ENCODE assay signal across 9 mouse cellular contexts in the genomic region with DNA sequence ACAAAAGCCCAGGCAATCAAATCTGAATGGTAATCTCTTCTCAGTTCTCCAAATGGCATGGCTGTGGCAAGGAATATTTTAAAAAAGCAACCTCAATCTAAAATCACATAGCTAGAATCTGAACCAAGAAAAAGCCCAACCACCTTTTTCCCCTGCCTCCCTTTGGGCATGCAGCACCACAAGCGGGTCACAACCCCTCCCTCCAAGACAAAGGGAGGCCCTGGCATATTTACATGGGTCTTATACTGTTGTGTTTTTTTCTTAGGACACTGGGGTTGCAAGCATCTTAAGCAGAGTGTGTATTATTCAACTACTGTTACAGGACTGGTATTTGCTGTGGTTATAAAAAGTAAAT. TPM values are rescaled to one million over a fixed set of nuclear protein-coding genes. Genes with fewer than 3 reads are reported as not detected.
A peak's percentile ranks its signal among the peaks of the same experiment; 100 is the strongest.
DNase-seq lines count a peak whose midpoint lies in the region; ATAC-seq and TF ChIP-seq lines count a peak whose summit lies in the region.
"Had no signal": no experiment of that assay in that cellular context is flagged by ENCODE, and none has a peak within 500 bp of the region (broad histone marks: within the 10 kb centered on the region; RNA-seq: fewer than 3 reads in every experiment).

No protein-coding gene starts in this region.

- no peaks in the 10 kb centered on the region; the same call in 1 of the 2 replicates for H3K9me3 ChIP-seq in forebrain, embryonic 13.5 days (replicated peaks)
- peaks cover 4% of the 10 kb centered on the region; the same call in 1 of the 2 replicates for H3K9me3 ChIP-seq in intestine, embryonic 15.5 days
- H3K9me3 ChIP-seq in midbrain, embryonic 16.5 days (replicated peaks; ENCODE audit: control insufficient read depth, low read length, poor library complexity, severe bottlenecking): no peaks in the 10 kb centered on the region

- H3K9ac ChIP-seq in forebrain, embryonic 13.5 days: no peak overlapping the region
- no peak overlapping the region for H3K9ac ChIP-seq in intestine, embryonic 15.5 days
- H3K9ac ChIP-seq in midbrain, embryonic 16.5 days (ENCODE audit: low read depth, low read length): no peak overlapping the region

- no peak for ATAC-seq in forebrain, embryonic 13.5 days
- peak; percentile 58; the same call in 1 of the 2 replicates for ATAC-seq in intestine, embryonic 15.5 days
- ATAC-seq in midbrain, embryonic 16.5 days: no peak
- ATAC-seq in cerebellum, adult (ENCODE audit: insufficient number of reproducible peaks, low FRiP score, low TSS enrichment): no peak
- ATAC-seq in monocyte, adult 5-6 weeks (replicated peaks; ENCODE audit: insufficient number of reproducible peaks, low FRiP score, low TSS enrichment, poor library complexity, severe bottlenecking): no peak

- H3K4me2 ChIP-seq in forebrain, embryonic 13.5 days: no peak overlapping the region
- H3K4me2 ChIP-seq in intestine, embryonic 15.5 days (replicated peaks): no peak overlapping the region
- no peak overlapping the region for H3K4me2 ChIP-seq in midbrain, embryonic 16.5 days (ENCODE audit: low read length)

- no peak for DNase-seq in layer of hippocampus, adult 2 months (ENCODE audit: low spot score in 2 of 2)
- DNase-seq in layer of hippocampus, postnatal 10 days (ENCODE audit: low spot score in 2 of 2): no peak
- no peak for DNase-seq in frontal cortex, postnatal 14 days (ENCODE audit: low spot score in 2 of 2)

- no peaks in the 10 kb centered on the region for H3K27me3 ChIP-seq in forebrain, embryonic 13.5 days
- no peaks in the 10 kb centered on the region for H3K27me3 ChIP-seq in intestine, embryonic 15.5 days (replicated peaks)
- no peaks in the 10 kb centered on the region for H3K27me3 ChIP-seq in midbrain, embryonic 16.5 days (ENCODE audit: control insufficient read depth, insufficient read depth, low read depth, low read length)

- peak overlapping the region; percentile 40 for H3K27ac ChIP-seq in layer of hippocampus, adult 2 months
- H3K27ac ChIP-seq in forebrain, embryonic 13.5 days: peak overlapping the region; percentile 32; the same call in 1 of the 2 replicates
- H3K27ac ChIP-seq in intestine, embryonic 15.5 days: peak overlapping the region; percentile 58; the same call in 1 of the 2 replicates
- H3K27ac ChIP-seq in midbrain, embryonic 16.5 days (ENCODE audit: low read length): peak overlapping the region; percentile 26

- peaks cover 54% of the 10 kb centered on the region for H3K36me3 ChIP-seq in forebrain, embryonic 13.5 days (ENCODE audit: poor library complexity, severe bottlenecking)
- peaks cover 30% of the 10 kb centered on the region for H3K36me3 ChIP-seq in intestine, embryonic 15.5 days
- peaks cover 37% of the 10 kb centered on the region for H3K36me3 ChIP-seq in midbrain, embryonic 16.5 days (ENCODE audit: control insufficient read depth, insufficient read depth, low read length)

- H3K4me1 ChIP-seq in forebrain, embryonic 13.5 days: no peaks in the 10 kb centered on the region
- 0 out of 2 replicates have a peak, but pooled peaks cover 4% of the 10 kb centered on the region for H3K4me1 ChIP-seq in intestine, embryonic 15.5 days (replicated peaks)
- H3K4me1 ChIP-seq in midbrain, embryonic 16.5 days (ENCODE audit: control insufficient read depth, insufficient read depth, low read length): no peaks in the 10 kb centered on the region

- no peak overlapping the region for H3K4me3 ChIP-seq in layer of hippocampus, adult 2 months
- no peak overlapping the region for H3K4me3 ChIP-seq in forebrain, embryonic 13.5 days
- H3K4me3 ChIP-seq in intestine, embryonic 15.5 days (replicated peaks): no peak overlapping the region
- H3K4me3 ChIP-seq in midbrain, embryonic 16.5 days (ENCODE audit: low read depth, low read length): no peak overlapping the region

- WGBS in forebrain, embryonic 13.5 days: 39% methylated on average over 1 of the region's 1 CpGs
- WGBS in intestine, embryonic 15.5 days: 29% methylated on average over 1 of the region's 1 CpGs
- 35% methylated on average over 1 of the region's 1 CpGs for WGBS in midbrain, embryonic 16.5 days

- TF ChIP-seq CTCF in layer of hippocampus, adult 2 months (conservative IDR thresholded peaks at IDR 0.05): no peak

RNA-seq across cellular contexts. Expression of a gene that starts 16.1 kb away (rescaled TPM):
- 100 to 1,000 TPM in 1 of 2 experiments, 10 to 100 TPM in 1; 83.0 to 101 TPM for total RNA-seq in layer of hippocampus, adult 2 months (2021)
- total RNA-seq in layer of hippocampus, postnatal 10 days (2021): 100 to 1,000 TPM in 1 of 2 experiments, 10 to 100 TPM in 1; 93.4 to 122 TPM
- 367 and 422 TPM in 2 replicates for polyA plus RNA-seq in forebrain, embryonic 13.5 days (2015; fragmentation: Nextera tagmentation; extraction: Ambion mirVana)
- polyA plus RNA-seq in intestine, embryonic 15.5 days (2015; fragmentation: Nextera tagmentation; extraction: Ambion mirVana): 166 and 207 TPM in 2 replicates
- polyA plus RNA-seq in midbrain, embryonic 16.5 days (2015; fragmentation: Nextera tagmentation; extraction: Ambion mirVana): 499 and 559 TPM in 2 replicates
- total RNA-seq in monocyte, adult 5-6 weeks (2017): 274 to 316 TPM (median 277 TPM) in 3 replicates

RNA-seq across cellular contexts. Expression of a gene that starts 58.3 kb away (rescaled TPM):
- total RNA-seq in layer of hippocampus, adult 2 months (2021): not detected
- total RNA-seq in layer of hippocampus, postnatal 10 days (2021): 1 to 10 TPM in 1 of 2 experiments, not detected in 1; 1.6 TPM
- polyA plus RNA-seq in forebrain, embryonic 13.5 days (2015; fragmentation: Nextera tagmentation; extraction: Ambion mirVana): not detected in 2 replicates
- polyA plus RNA-seq in intestine, embryonic 15.5 days (2015; fragmentation: Nextera tagmentation; extraction: Ambion mirVana): not detected in 2 replicates
- polyA plus RNA-seq in midbrain, embryonic 16.5 days (2015; fragmentation: Nextera tagmentation; extraction: Ambion mirVana): not detected in 2 replicates
- total RNA-seq in monocyte, adult 5-6 weeks (2017): not detected in 3 replicates
- polyA plus RNA-seq: gonadal fat pad, adult 2 months had no signal
